Mouse (Mus musculus) MN1 (cell line): ENCODE data around the gene Gstm3.
"Not testable (repeated sequence)": the region's sequence is repeated elsewhere in the genome, so short reads cannot be mapped to it uniquely, and the experiment has no call there.

Experiments used
- DNase-seq: peaks from one replicate; pipeline ENCODE4 v3.0.0-alpha.2; 2016; ENCODE audit warnings: low spot score

Gstm3 gene

GRCm38 (mm10) chr3:107968724-107969395, at the start of gene Gstm3:
TSS of gene Gstm3 (minus strand) at chr3:107969283.
- DNase-seq = no peak

GRCm38 (mm10) chr3:108018190-108018820, 49.2 kb upstream of the Gstm3 start:
- no peak for DNase-seq

GRCm38 (mm10) chr3:108017473-108018189, 48.5 kb upstream of the Gstm3 start, which contains the start of gene Gstm1:
TSS of gene Gstm1 (minus strand) at chr3:108017973.
- DNase-seq = peak; percentile 93

GRCm38 (mm10) chr3:108016468-108016867, 47.4 kb upstream of the Gstm3 start:
- not testable (repeated sequence) for DNase-seq

- no peak for DNase-seq
These were observed 45.9 kb upstream of the Gstm3 start for GRCm38 (mm10) chr3:108014974-108015346.

GRCm38 (mm10) chr3:108014098-108014973, 45.3 kb upstream of the Gstm3 start:
- no peak for DNase-seq

- DNase-seq = peak; percentile 47
These were observed 44.3 kb upstream of the Gstm3 start for GRCm38 (mm10) chr3:108013331-108013871.

- no peak for DNase-seq
These were observed 42.5 kb upstream of the Gstm3 start for GRCm38 (mm10) chr3:108011558-108011957.

- peak; percentile 75 for DNase-seq
These were observed 41.2 kb upstream of the Gstm3 start for GRCm38 (mm10) chr3:108010286-108010685.

GRCm38 (mm10) chr3:108002021-108002420, 32.9 kb upstream of the Gstm3 start:
- no peak for DNase-seq

- DNase-seq = no peak
These were observed 30.4 kb upstream of the Gstm3 start for GRCm38 (mm10) chr3:107999491-107999890.

- DNase-seq = no peak
These were observed 29.5 kb upstream of the Gstm3 start for GRCm38 (mm10) chr3:107998591-107998990.

- DNase-seq = no peak
These were observed 27.5 kb upstream of the Gstm3 start for GRCm38 (mm10) chr3:107996576-107996975.

- DNase-seq = not testable (repeated sequence)
These were observed 26.9 kb upstream of the Gstm3 start for GRCm38 (mm10) chr3:107995974-107996373.

- peak; percentile 11 for DNase-seq
These were observed 17.0 kb upstream of the Gstm3 start, which contains the start of gene Gstm2 for GRCm38 (mm10) chr3:107986041-107986562. TSS of gene Gstm2 (minus strand) at chr3:107986453.

- not testable (repeated sequence) for DNase-seq
These were observed 16.1 kb upstream of the Gstm3 start for GRCm38 (mm10) chr3:107985141-107985540.

GRCm38 (mm10) chr3:107984471-107984870, 15.4 kb upstream of the Gstm3 start:
- DNase-seq = no peak

GRCm38 (mm10) chr3:107983771-107984170, 14.7 kb upstream of the Gstm3 start:
- DNase-seq = no peak

- DNase-seq = no peak
These were observed 13.6 kb upstream of the Gstm3 start for GRCm38 (mm10) chr3:107982726-107983125.

GRCm38 (mm10) chr3:107981261-107981660, 12.2 kb upstream of the Gstm3 start:
- DNase-seq = peak; percentile 9

GRCm38 (mm10) chr3:107977691-107978090, 8.6 kb upstream of the Gstm3 start:
- DNase-seq = no peak
